ENCODE assay signal across 8 mouse cellular contexts in the genomic region with DNA sequence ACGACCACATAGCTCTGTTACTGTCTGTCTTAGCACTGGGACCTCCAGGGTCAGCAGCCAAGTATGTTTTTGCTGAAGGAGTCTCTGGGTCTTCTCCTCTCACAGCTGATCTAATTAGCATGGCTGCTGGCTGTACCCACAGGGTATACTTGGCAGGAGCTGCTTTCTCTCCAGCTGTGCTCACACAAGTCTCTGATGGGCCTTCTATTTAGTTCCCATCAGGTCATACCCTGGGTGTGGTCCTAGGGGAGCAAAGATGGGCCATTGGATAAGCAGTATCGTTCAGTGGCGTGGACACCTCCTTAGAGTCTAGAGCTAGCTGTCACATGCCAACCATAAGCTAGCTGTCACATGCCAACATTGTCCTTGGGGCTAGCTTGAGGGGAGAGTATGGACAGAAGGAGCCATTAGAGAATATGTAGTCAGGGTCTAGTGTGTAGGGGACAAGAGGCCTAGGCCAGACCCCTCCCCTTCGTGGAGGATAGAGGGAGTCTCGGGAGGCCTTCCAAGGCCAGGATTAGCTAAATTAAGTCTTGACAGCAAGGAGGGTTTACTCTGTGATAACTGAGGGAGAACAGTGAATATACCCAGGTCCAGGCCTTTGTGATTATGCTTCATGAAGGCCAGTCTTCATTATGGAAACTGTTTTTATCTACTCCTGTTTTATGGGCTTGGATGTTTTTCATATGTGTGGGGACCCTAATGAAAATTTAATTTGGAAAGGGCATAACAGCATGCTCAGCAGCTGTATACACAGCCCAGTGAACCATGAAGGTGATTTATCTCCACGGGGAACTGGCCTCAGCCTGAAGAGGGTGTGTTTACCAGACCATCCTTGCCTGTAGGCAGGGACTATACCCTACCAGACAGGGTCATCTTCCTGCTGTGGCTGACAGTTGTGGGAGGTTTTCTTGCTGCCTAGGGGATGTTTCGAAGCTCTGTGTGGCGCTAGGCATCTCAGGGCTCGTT.
DNase-seq lines count a peak whose midpoint lies in the region; ATAC-seq lines count a peak whose summit lies in the region.

No protein-coding gene starts in this region.

- ATAC-seq in megakaryocyte-erythroid progenitor cell, adult 5-6 weeks (replicated peaks; ENCODE audit: low FRiP score, low TSS enrichment, poor library complexity, severe bottlenecking), result peak; percentile 73
- no peak for ATAC-seq in granulocyte monocyte progenitor cell, adult 5-6 weeks (replicated peaks; ENCODE audit: poor library complexity, severe bottlenecking)

- intact Hi-C loops in left cerebral cortex, postnatal 36 days (cut with DNase I), result no loop called here

- peak; percentile 52 for DNase-seq in gastrocnemius, postnatal 25 days
- DNase-seq in gastrocnemius, adult 8-10 months (ENCODE audit: low spot score in 2 of 2), result no peak
- DNase-seq in testis, postnatal 10 days (ENCODE audit: low spot score), result peak; percentile 33
- DNase-seq in testis, postnatal 14 days (ENCODE audit: low spot score), result no peak
- no peak for DNase-seq in left cerebral cortex, postnatal 36 days (ENCODE audit: low spot score in 2 of 2)
- DNase-seq in urinary bladder, postnatal 4 days (ENCODE audit: low spot score in 2 of 2), result no peak

Comparison
In these comparisons a context has a peak if more than half of its experiments do, and no peak if none do; other contexts are left out.
1. DNase-seq: peak in gastrocnemius, postnatal 25 days (single experiment) and testis, postnatal 10 days (single experiment); none in gastrocnemius, adult 8-10 months (0 of 2), testis, postnatal 14 days (single experiment), left cerebral cortex, postnatal 36 days (0 of 2) and urinary bladder, postnatal 4 days (0 of 2).